Mouse (Mus musculus) B cell, adult (primary cell): Measurements from ENCODE around the gene Adam19. TPM values are rescaled to one million over a fixed set of nuclear protein-coding genes. Genes with fewer than 3 reads are reported as not detected.

ENCODE experiments used
- total RNA-seq: library from RNA; stranded (reverse); gene quantifications from 4 replicates; pipeline ENCODE4 v1.2.4, GENCODE M21; 2023; ENCODE audit not compliant: inconsistent age

The Adam19 gene
- total RNA-seq, result 66.1 to 88.2 TPM (median 85.0 TPM) in 4 replicates

GRCm38 (mm10) chr11:46055896-46056769 lies at the start of gene Adam19:
Gene Adam19, plus strand, starts transcription at chr11:46055992.

GRCm38 (mm10) chr11:46052105-46052659 lies 3.6 kb upstream of the Adam19 start, which contains the start of gene Gm12166:
Gene Gm12166, minus strand, starts transcription at chr11:46052321.

GRCm38 (mm10) chr11:46165866-46166585 lies 110.2 kb downstream of the Adam19 start, which contains the start of gene Nipal4:
Gene Nipal4, minus strand, starts transcription at chr11:46166508.

Other genes with a start within 250 kb of the Adam19 start
- gene Clint1, start 203.9 kb upstream of the Adam19 start, total RNA-seq, result 73.4 to 86.8 TPM (median 80.0 TPM) in 4 replicates
- 4.2 to 6.1 TPM (median 4.6 TPM) in 4 replicates for gene Lsm11, start 111.1 kb upstream of the Adam19 start, total RNA-seq
- gene Thg1l, start 100.5 kb upstream of the Adam19 start, total RNA-seq, result 9.9 to 17.0 TPM (median 10.8 TPM) in 4 replicates
- gene Sox30, start 75.7 kb upstream of the Adam19 start, total RNA-seq, result not detected in 4 replicates
- 0.84 to 6.2 TPM (median 3.8 TPM) in 4 replicates for gene Gm12166, start 3.7 kb upstream of the Adam19 start, total RNA-seq
- 0.66 to 1.4 TPM (median 0.99 TPM) in 4 replicates for gene Nipal4, start 110.5 kb downstream of the Adam19 start, total RNA-seq
- gene Fndc9, start 179.5 kb downstream of the Adam19 start, total RNA-seq, result not detected in 4 replicates